Mouse (Mus musculus) liver, adult 2 months (tissue): Measurements from ENCODE around the gene Ttc3. TPM values are rescaled to one million over a fixed set of nuclear protein-coding genes. Genes with fewer than 3 reads are reported as not detected.
A peak's percentile ranks its signal among the peaks of the same experiment; 100 is the strongest.

Source experiments
- DNase-seq: peaks from one replicate; pipeline ENCODE4 v3.0.0-alpha.2; 2011; ENCODE audit warnings: low read depth, low spot score; ENCODE audit errors: extremely low read depth
- H3K27ac ChIP-seq: fragments of 200-500 bp; replicated peaks from 2 replicates; pipeline ENCODE4 v1.5.1; 2012; ENCODE audit warnings: low read depth, mild to moderate bottlenecking, control low read depth, inconsistent platforms, low read length; ENCODE audit not compliant: insufficient read depth
- H3K27me3 ChIP-seq: fragments of 200-500 bp; 2 replicates; pipeline ENCODE4 v1.6.1; 2012; ENCODE audit warnings: mild to moderate bottlenecking, moderate library complexity, low read length, inconsistent platforms; ENCODE audit not compliant: control insufficient read depth, insufficient read depth
- H3K36me3 ChIP-seq: fragments of 200-500 bp; 2 replicates; pipeline ENCODE4 v1.6.1; 2012; ENCODE audit warnings: low read length, inconsistent platforms; ENCODE audit not compliant: control insufficient read depth, insufficient read depth
- H3K4me1 ChIP-seq: fragments of 200-500 bp; 2 replicates; pipeline ENCODE4 v1.6.1; 2011; ENCODE audit warnings: low read length; ENCODE audit not compliant: control insufficient read depth, insufficient read depth
- H3K4me3 ChIP-seq: fragments of 200-500 bp; 2 replicates; pipeline ENCODE4 v1.5.1; 2011; ENCODE audit warnings: low read depth, mild to moderate bottlenecking, control low read depth, low read length, moderate library complexity; ENCODE audit not compliant: insufficient read depth
- H3K79me2 ChIP-seq: fragments of 200-500 bp; 2 replicates; pipeline ENCODE4 v1.6.1; 2012; ENCODE audit warnings: inconsistent platforms, mild to moderate bottlenecking, low read length, moderate library complexity; ENCODE audit not compliant: control insufficient read depth, insufficient read depth
- H3K9ac ChIP-seq: fragments of 200-500 bp; 2 replicates; pipeline ENCODE4 v1.6.1; 2012; ENCODE audit warnings: low read depth, mild to moderate bottlenecking, control low read depth, inconsistent platforms, low read length
- CTCF ChIP-seq: fragments of 200-500 bp; IDR thresholded peaks from 2 replicates; pipeline ENCODE4 v1.5.1; 2011; ENCODE audit warnings: low read depth, low read length, control low read depth
- POLR2A ChIP-seq: fragments of 200-500 bp; IDR thresholded peaks from 2 replicates; pipeline ENCODE4 v1.6.1; 2011; ENCODE audit warnings: low read length, control low read depth; ENCODE audit not compliant: insufficient read depth; ENCODE audit errors: extremely low read depth
- WGBS: fragments of 180-500 bp; shearing (Covaris S2); methylation state at CpG from one replicate; pipeline ENCODE4 v1.1.7; 2018; 5-methylcytosine and 5-hydroxymethylcytosine counted together
- polyA plus RNA-seq: library from polyadenylated mRNA; depleted of rRNA; stranded (reverse); fragments of >200 nt; gene quantifications from 2 replicates; pipeline ENCODE4 v1.2.3, GENCODE M21; 2012
- total RNA-seq: library from RNA; depleted of rRNA; stranded (reverse); fragments of >200 nt; gene quantifications from 2 replicates; pipeline ENCODE4 v1.2.3, GENCODE M21; 2014

The Ttc3 gene
- total and polyA plus RNA-seq, 2 experiments, result 9.3 to 26.7 TPM

DNA sequence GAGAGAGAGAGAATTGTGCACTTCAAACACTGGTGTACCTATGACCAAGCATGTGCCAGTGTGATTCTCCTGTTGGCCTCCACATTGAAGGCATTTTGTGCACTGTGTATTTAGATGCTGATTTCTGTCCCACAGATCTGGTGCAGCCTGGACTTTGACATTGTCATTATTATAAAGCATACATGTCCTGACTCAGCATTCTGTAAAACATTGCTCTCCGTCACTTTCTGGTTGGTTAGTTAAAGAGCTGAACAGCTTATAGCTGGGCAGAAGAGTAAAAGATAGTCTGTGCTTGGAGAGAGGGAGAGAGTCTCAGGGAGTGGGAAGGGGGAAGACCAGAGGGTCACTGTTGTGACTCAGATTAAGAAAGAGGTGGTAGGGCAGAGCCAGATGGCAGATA is 24.7 kb upstream of the Ttc3 start:
- no peaks in the 10 kb centered on the region for H3K27me3 ChIP-seq
- DNase-seq, result no peak
- no peak overlapping the region for H3K4me3 ChIP-seq
- TF ChIP-seq POLR2A (no peak), CTCF (no peak)
- H3K4me1 ChIP-seq, result peaks cover 6% of the 10 kb centered on the region; the same call in 1 of the 2 replicates
- no peak overlapping the region for H3K9ac ChIP-seq
- H3K27ac ChIP-seq, result no peak overlapping the region
- no peaks in the 10 kb centered on the region for H3K36me3 ChIP-seq
- H3K79me2 ChIP-seq, result no peaks in the 10 kb centered on the region
- WGBS, result 67% methylated on average over 1 of the region's 1 CpGs

DNA sequence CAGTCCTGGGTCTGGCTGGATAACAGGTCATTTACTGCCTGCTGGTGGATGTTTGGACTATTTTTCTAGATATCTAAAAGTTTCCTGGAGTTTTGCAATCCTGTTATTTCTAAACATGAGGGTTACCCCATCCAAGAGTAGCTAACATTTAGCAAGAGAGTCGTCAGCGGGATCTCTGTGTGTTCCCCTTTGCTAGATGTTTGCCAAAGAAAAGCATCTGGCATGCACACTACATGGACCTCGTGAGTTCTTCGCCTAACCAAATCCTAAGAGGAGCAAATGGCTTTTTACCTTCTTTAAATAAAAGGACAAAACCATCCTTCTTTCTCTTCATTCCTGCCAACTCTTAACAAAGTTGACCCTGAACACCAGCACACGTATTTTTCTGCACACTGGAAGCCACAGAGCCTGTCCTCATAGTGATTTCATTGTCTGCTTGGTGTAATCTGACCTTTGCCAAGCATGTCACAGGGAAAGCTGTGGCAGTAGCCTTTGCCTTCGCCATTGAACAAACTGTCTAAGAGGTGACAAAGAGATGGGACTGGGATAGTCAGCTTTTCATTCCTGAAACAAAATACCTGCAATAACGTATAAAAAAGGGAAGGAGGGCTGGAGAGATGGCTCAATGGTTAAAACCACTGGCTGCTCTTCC is 23.2 kb upstream of the Ttc3 start:
- 20% methylated on average over 7 of the region's 7 CpGs for WGBS
- DNase-seq, result peak; percentile 95

DNA sequence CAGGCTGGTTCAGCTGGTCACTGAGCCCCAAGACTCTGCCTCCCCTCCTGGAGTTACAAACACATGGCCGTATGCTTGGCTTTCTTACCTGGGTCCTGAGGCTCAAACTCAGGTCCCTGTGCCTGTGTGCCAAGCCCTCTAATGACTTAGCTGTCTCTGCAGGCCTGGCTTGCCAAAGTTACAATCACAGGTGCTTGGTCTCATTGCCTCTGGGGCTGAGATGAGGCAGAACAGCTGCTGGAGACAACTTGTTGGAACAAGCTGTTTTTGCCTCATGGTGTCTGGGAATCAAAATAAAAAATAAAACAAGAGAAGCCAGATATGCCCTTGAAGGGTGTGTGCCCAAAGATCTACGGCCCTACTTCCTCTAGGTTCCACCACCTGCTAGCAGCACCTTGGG is 21.6 kb upstream of the Ttc3 start:
- no peak for TF ChIP-seq CTCF
- TF ChIP-seq POLR2A, result no peak
- no peak overlapping the region for H3K27ac ChIP-seq
- no peaks in the 10 kb centered on the region for H3K36me3 ChIP-seq
- no peaks in the 10 kb centered on the region for H3K79me2 ChIP-seq
- H3K4me1 ChIP-seq, result peaks cover 6% of the 10 kb centered on the region; the same call in 1 of the 2 replicates
- 97% methylated on average over 2 of the region's 2 CpGs for WGBS
- H3K4me3 ChIP-seq, result no peak overlapping the region
- DNase-seq, result no peak
- no peak overlapping the region for H3K9ac ChIP-seq
- no peaks in the 10 kb centered on the region for H3K27me3 ChIP-seq

More for the DNA sequence above, 23.2 kb upstream of the Ttc3 start:
- H3K4me1 ChIP-seq, result peaks cover 6% of the 10 kb centered on the region; the same call in 1 of the 2 replicates
- H3K4me3 ChIP-seq, result no peak overlapping the region
- no peak overlapping the region for H3K9ac ChIP-seq
- H3K27ac ChIP-seq, result peak overlapping the region; percentile 34
- TF ChIP-seq CTCF (0 out of 2 replicates have a peak, but pooled peaks have one; percentile 1), POLR2A (no peak)
- no peaks in the 10 kb centered on the region for H3K79me2 ChIP-seq
- no peaks in the 10 kb centered on the region for H3K27me3 ChIP-seq
- H3K36me3 ChIP-seq, result no peaks in the 10 kb centered on the region

DNA sequence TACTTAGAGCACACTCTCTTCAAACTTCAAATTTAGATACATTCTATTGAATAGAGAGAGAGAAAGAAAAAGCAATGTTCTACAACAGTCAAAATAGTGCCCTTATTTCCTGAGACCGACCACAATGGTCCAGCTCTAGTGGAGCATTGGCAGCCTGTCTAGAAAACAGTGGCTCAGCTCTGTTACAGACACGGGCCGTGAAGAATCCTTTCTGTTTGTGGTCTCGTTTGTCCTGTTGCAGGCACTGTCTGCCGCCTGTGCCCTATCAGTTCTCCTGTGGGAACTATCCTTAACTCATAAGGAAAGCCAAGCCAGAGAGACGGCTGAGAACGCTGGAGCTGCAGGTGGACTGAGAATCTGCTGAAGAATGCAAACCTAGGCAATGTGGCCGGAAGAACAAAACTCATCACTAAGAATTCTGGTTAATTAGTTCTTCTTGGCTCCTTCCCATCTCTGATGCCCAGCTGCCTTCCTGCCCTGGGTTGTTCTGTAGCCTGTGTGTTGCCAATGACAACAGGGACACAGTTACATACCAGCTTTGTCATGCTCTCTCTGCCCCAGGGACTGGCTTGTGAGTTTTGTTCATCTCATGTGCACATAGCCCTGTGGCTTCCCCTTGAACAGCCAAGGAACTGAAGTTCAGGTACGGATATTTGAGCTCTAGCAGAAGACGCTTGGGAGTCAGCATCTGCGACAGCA is 20.7 kb upstream of the Ttc3 start:
- 85% methylated on average over 11 of the region's 11 CpGs for WGBS
- Histone ChIP-seq H3K4me1 (peaks cover 6% of the 10 kb centered on the region; the same call in 1 of the 2 replicates), H3K36me3 (no peaks in the 10 kb centered on the region), H3K9ac (no peak overlapping the region), H3K4me3 (no peak overlapping the region), H3K27ac (no peak overlapping the region), H3K79me2 (no peaks in the 10 kb centered on the region), H3K27me3 (no peaks in the 10 kb centered on the region)
- no peak for DNase-seq
- TF ChIP-seq POLR2A (no peak), CTCF (no peak)

DNA sequence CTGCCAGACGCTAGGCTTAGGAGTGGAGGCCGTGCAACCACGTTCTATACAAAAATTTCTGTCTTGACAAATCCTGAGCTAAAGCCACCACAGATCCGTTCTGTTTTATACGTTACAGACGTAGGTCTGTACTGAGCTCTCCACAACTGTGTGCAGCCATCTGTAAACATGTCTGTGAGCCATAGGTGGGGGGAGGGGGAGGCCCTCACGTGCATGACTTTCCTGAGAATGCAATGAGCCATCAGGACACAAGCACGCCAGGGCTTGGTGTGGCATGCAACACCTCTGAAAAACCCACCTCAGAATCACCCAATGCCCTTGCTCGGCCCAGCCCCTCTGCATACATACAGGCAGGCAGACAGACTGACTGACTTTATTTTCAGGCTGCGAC is 20.1 kb upstream of the Ttc3 start:
- WGBS, result 88% methylated on average over 10 of the region's 10 CpGs
- no peak for TF ChIP-seq CTCF
- no peak for TF ChIP-seq POLR2A
- H3K4me1 ChIP-seq, result peaks cover 6% of the 10 kb centered on the region; the same call in 1 of the 2 replicates

DNA sequence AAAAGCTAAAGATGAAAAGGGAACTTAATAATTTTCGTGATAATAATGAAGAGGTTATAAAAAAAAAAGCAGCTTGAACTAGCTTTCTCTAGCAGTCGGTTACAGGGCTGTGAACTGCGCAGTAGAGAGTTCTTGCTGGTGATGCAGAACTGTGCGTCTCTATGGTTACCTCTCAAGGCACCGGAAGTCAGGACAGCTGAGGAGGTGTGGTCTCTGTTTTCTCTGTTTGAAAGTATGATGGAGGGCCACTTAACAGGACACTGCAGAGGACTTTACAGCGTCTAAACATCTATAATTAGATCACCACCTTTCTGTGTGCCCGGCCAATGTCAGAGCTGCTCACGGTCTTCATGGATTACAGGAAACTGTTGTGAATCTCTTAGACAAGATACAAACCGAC is 16.0 kb upstream of the Ttc3 start:
- H3K27ac ChIP-seq, result no peak overlapping the region
- no peaks in the 10 kb centered on the region for H3K79me2 ChIP-seq
- H3K27me3 ChIP-seq, result no peaks in the 10 kb centered on the region; the same call in 1 of the 2 replicates
- WGBS, result 63% methylated on average over 9 of the region's 9 CpGs
- H3K4me1 ChIP-seq, result no peaks in the 10 kb centered on the region
- no peak overlapping the region for H3K4me3 ChIP-seq
- no peak for DNase-seq
- H3K9ac ChIP-seq, result no peak overlapping the region
- TF ChIP-seq CTCF, result no peak
- TF ChIP-seq POLR2A, result no peak
- no peaks in the 10 kb centered on the region for H3K36me3 ChIP-seq

More for the DNA sequence above, 20.1 kb upstream of the Ttc3 start:
- no peak overlapping the region for H3K9ac ChIP-seq
- H3K79me2 ChIP-seq, result no peaks in the 10 kb centered on the region
- no peak for DNase-seq
- H3K36me3 ChIP-seq, result no peaks in the 10 kb centered on the region
- H3K27ac ChIP-seq, result no peak overlapping the region
- no peaks in the 10 kb centered on the region for H3K27me3 ChIP-seq
- no peak overlapping the region for H3K4me3 ChIP-seq
